Mouse (Mus musculus) embryonic fibroblast, embryonic 13.5 days (primary cell): ENCODE data around the gene Sh3bp5. TPM values are rescaled to one million over a fixed set of nuclear protein-coding genes. Genes with fewer than 3 reads are reported as not detected.

Experiments used
- H3K27ac ChIP-seq: 2 replicates; pipeline ENCODE4 v1.5.1; 2012; ENCODE audit warnings: low read length, control low read depth, inconsistent platforms; ENCODE audit not compliant: insufficient read depth
- H3K4me1 ChIP-seq: 2 replicates; pipeline ENCODE4 v1.6.1; 2011; ENCODE audit warnings: low read length; ENCODE audit not compliant: control insufficient read depth, insufficient read depth
- H3K4me3 ChIP-seq: 2 replicates; pipeline ENCODE4 v1.5.1; 2011; ENCODE audit warnings: mild to moderate bottlenecking, control low read depth, low read length; ENCODE audit not compliant: insufficient read depth
- CTCF ChIP-seq: IDR thresholded peaks from 2 replicates; pipeline ENCODE4 v1.5.1; 2011; ENCODE audit warnings: mild to moderate bottlenecking, control low read depth, low read length, moderate library complexity, borderline replicate concordance; ENCODE audit not compliant: insufficient read depth
- POLR2A ChIP-seq: IDR thresholded peaks from 2 replicates; pipeline ENCODE4 v1.6.1; 2011; ENCODE audit warnings: low read depth, mild to moderate bottlenecking, control low read depth, low read length, moderate library complexity
- polyA plus RNA-seq: library from polyadenylated mRNA; stranded (reverse); fragments of >200 nt; gene quantifications from 2 replicates; pipeline ENCODE4 v1.2.4, GENCODE M21; 2011; ENCODE audit warnings: low read depth; ENCODE audit not compliant: missing spikeins, insufficient read length

Sh3bp5 gene
- polyA plus RNA-seq, 1 experiment, result 25.0 TPM

DNA sequence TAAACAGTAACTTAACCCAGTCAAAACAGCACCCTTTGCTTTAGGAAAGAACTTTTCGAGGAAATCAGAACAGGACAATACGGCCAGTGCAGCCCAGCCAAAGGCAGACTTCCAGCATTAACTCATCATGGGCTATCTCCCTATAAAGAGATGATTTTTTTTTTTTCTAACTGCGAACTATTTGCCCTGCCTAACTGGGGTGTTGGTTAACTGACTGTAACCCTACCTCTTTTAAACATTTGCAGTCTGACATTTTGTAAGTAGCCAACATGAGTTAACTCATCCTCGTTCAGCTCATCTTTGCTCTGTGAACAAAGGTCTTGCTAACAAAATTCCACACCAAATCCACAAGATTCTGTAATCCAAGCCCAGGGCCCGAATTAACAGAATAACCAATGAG is 1.5 kb downstream of the Sh3bp5 start:
- Histone ChIP-seq H3K27ac (peak overlapping the region; percentile 77), H3K4me1 (no peaks in the 10 kb centered on the region), H3K4me3 (no peak overlapping the region)
- TF ChIP-seq CTCF, result no peak
- no peak for TF ChIP-seq POLR2A

GRCm38 (mm10) chr14:31433851-31434360 is 2.0 kb downstream of the Sh3bp5 start:
- no peak overlapping the region for H3K4me3 ChIP-seq
- no peaks in the 10 kb centered on the region for H3K4me1 ChIP-seq
- peak overlapping the region; percentile 77 for H3K27ac ChIP-seq
- no peak for TF ChIP-seq CTCF
- TF ChIP-seq POLR2A, result no peak

- H3K4me3 ChIP-seq, result no peak overlapping the region
- H3K4me1 ChIP-seq, result no peaks in the 10 kb centered on the region
- TF ChIP-seq CTCF, result no peak
- no peak for TF ChIP-seq POLR2A
- peak overlapping the region; percentile 23 for H3K27ac ChIP-seq
Measured at GRCm38 (mm10) chr14:31433126-31433525, 2.8 kb downstream of the Sh3bp5 start.

DNA sequence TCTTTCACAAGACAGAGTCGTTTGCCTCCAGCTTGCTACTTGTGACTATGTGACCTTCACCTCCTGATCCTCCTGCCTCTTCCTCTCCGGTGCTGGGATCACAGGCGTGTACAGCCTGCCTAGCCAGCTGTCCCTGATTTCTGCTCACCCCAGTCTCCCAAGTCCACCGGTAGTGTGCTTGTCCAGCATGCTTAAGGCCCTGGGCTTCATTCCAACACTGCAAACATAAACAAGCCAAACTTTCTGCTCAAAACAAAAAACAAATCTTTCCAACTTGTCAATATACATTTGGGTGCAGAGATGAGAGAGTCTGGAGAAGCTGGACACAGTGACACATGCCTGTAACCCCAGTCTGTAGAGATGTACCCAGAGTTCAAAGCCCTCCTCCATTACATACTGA is 3.5 kb downstream of the Sh3bp5 start:
- Histone ChIP-seq H3K4me3 (no peak overlapping the region), H3K27ac (no peak overlapping the region), H3K4me1 (no peaks in the 10 kb centered on the region)
- TF ChIP-seq POLR2A (no peak), CTCF (no peak)

DNA sequence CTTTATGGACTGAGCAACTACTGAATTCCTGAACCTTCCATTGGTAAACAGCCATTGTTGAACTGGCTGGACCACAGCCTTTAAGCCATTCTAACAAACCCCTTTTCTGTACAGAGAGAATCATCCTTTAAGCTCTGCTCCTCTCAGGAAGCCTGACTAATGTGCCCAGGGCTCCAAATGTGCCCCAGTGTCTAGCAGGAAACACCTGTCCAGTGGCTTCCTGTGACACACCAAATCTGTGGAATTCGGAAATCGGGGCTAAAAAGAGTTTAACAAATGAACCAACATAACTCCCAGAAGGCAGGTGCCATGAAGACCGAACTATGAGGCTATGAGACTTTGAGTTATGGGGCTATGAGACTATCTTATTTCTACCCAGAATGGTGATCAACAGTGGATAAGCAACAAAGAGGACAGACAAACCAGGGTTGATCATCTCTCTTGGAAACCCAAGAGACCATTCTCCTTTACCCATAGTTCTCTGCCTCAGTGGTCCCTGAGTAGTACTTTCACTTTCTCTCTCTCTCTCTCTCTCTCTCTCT is 4.0 kb downstream of the Sh3bp5 start:
- no peak overlapping the region for H3K27ac ChIP-seq

GRCm38 (mm10) chr14:31429004-31429395 is 6.9 kb downstream of the Sh3bp5 start:
- Histone ChIP-seq H3K4me1 (0 out of 2 replicates have a peak, but pooled peaks cover under 1% of the 10 kb centered on the region), H3K4me3 (no peak overlapping the region), H3K27ac (no peak overlapping the region)
- no peak for TF ChIP-seq CTCF
- TF ChIP-seq POLR2A, result no peak

More for the DNA sequence above, 4.0 kb downstream of the Sh3bp5 start:
- Histone ChIP-seq H3K4me1 (no peaks in the 10 kb centered on the region), H3K4me3 (no peak overlapping the region)
- no peak for TF ChIP-seq POLR2A
- TF ChIP-seq CTCF, result no peak

- Histone ChIP-seq H3K4me1 (peaks cover 7% of the 10 kb centered on the region), H3K27ac (no peak overlapping the region), H3K4me3 (no peak overlapping the region)
- TF ChIP-seq CTCF (no peak), POLR2A (no peak)
Measured at GRCm38 (mm10) chr14:31428211-31429003, 7.5 kb downstream of the Sh3bp5 start.

DNA sequence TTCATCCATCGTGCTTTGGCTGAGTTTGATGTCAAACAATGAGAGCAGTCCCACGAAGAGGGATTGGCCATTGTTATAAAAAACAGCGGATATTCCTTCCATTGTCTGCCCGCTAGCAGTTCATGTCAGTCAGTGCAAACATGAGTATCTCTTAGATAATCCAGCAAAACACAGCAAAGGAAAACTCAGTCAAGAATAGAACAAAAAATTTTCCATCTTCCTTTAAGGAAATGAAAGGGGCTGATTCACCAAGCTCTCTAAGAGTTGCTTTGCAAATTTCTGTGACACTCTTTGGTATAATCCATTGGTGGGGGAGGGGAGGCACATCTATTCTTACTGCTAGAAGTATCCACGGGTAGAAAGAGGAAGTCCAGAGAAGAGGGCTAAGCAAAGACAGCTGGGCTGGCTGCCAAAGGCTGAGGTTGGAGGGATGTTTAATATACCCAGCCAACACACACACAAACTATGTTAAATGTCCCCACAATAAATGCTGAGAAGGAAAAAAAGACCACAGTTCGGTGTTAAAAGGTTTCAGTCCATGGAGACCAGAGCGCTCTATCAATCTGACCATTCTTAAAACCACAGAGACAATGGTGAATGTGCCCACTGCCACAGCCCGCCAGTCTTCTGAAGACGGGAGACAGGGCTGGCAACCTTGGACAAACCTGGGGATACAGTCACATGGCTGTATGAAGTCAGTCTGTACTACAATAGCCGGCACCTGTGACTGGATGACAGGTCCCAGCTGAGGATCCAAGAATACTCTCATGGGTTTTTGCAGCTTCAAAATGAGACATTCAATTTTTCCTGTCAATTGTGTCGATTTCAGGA is 12.7 kb downstream of the Sh3bp5 start:
- no peak for TF ChIP-seq POLR2A
- no peak for TF ChIP-seq CTCF
- Histone ChIP-seq H3K27ac (peak overlapping the region; percentile 91), H3K4me3 (no peak overlapping the region), H3K4me1 (peaks cover 14% of the 10 kb centered on the region)

GRCm38 (mm10) chr14:31422395-31422794 is 13.5 kb downstream of the Sh3bp5 start:
- Histone ChIP-seq H3K27ac (peak overlapping the region; percentile 91), H3K4me1 (peaks cover 14% of the 10 kb centered on the region), H3K4me3 (no peak overlapping the region)
- TF ChIP-seq CTCF, result no peak
- no peak for TF ChIP-seq POLR2A
